Comparison of ENCODE assay signal across 8 mouse cellular contexts in the genomic region with DNA sequence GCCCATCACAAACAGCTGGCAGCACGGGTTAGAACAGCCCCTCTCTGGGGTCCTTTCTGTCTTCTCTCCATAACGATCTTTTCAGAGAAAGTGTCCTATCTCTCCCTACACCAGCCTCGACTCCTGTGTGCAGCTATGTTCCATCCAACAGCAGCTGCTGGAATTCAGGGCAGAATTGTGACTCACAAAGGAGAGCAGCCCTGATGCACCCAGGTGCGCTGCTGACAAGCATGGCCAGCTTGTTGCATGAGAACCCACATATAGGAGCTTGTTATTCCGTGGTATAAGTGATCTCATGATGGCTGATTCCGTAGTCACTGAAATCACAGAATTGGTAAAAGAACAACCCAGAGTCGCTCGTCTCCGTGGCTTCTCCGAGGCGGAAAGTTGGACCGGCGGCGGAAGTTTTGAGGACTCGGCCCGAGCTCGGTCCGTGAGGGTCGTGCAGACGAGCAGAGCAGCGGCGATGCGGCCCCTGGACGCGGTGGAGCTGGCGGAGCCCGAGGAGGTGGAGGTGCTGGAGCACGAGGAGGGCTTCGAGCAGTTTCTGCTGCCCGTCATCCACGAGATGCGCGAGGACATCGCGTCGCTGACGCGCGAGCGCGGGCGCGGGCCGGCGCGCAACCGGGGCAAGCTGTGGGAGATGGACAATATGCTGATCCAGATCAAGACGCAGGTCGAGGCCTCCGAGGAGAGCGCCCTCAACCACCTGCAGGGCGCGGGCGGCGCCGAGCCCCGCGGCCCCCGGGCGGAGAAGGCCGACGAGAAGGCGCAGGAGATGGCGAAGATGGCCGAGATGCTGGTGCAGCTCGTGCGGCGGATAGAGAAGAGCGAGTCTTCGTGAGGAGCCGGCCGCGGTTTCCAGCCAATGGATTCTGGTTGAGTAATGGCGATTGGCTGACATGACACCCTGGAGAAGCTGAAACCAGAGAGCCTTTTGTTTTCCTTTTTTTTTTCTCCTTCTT. TPM values are rescaled to one million over a fixed set of nuclear protein-coding genes. Genes with fewer than 3 reads are reported as not detected.
DNase-seq lines count a peak whose midpoint lies in the region; ATAC-seq and TF ChIP-seq lines count a peak whose summit lies in the region.
"Not testable (repeated sequence)": the region's sequence is repeated elsewhere in the genome, so short reads cannot be mapped to it uniquely, and the experiment has no call there.

No protein-coding gene starts in this region.

- peak; percentile 37 for DNase-seq in cerebellum, adult 9-11 months
- DNase-seq in forebrain, embryonic 11.5 days (ENCODE audit: low spot score), result not testable (repeated sequence)
- DNase-seq in midbrain, embryonic 11.5 days (ENCODE audit: low spot score, missing footprints), result peak; percentile 90
- DNase-seq in right cerebral cortex, adult 2 months (ENCODE audit: low spot score in 2 of 2), result peak; percentile 17

- H3K9me3 ChIP-seq in forebrain, embryonic 11.5 days (ENCODE audit: control insufficient read depth, low read length); heart, embryonic 16.5 days (replicated peaks; ENCODE audit: control insufficient read depth, low read length); intestine, postnatal 0 days (ENCODE audit: control insufficient read depth); limb, embryonic 13.5 days; midbrain, embryonic 11.5 days (ENCODE audit: control insufficient read depth, low read length): not testable (repeated sequence)

- H3K4me2 ChIP-seq in forebrain, embryonic 11.5 days (ENCODE audit: low read depth, low read length, severe bottlenecking), result peak overlapping the region; percentile 45
- peak overlapping the region; percentile 63 for H3K4me2 ChIP-seq in heart, embryonic 16.5 days (ENCODE audit: low read depth, low read length)
- H3K4me2 ChIP-seq in intestine, postnatal 0 days (replicated peaks; ENCODE audit: low read depth), result peak overlapping the region; percentile 59
- H3K4me2 ChIP-seq in limb, embryonic 13.5 days (replicated peaks), result peak overlapping the region; percentile 69
- H3K4me2 ChIP-seq in midbrain, embryonic 11.5 days, result peak overlapping the region; percentile 44

- H3K27me3 ChIP-seq in forebrain, embryonic 11.5 days (ENCODE audit: control insufficient read depth, insufficient read depth, low read length), result peaks cover 20% of the 10 kb centered on the region
- H3K27me3 ChIP-seq in heart, embryonic 16.5 days (ENCODE audit: control insufficient read depth, insufficient read depth, low read length), result peaks cover 37% of the 10 kb centered on the region
- peaks cover 15% of the 10 kb centered on the region for H3K27me3 ChIP-seq in intestine, postnatal 0 days (replicated peaks; ENCODE audit: control insufficient read depth, insufficient read depth, low read length)
- H3K27me3 ChIP-seq in limb, embryonic 13.5 days, result peaks cover 79% of the 10 kb centered on the region
- H3K27me3 ChIP-seq in midbrain, embryonic 11.5 days (ENCODE audit: control insufficient read depth, insufficient read depth, low read length), result peaks cover 16% of the 10 kb centered on the region

- not testable (repeated sequence) for TF ChIP-seq CTCF in intestine, postnatal 0 days (IDR thresholded peaks at IDR 0.05; ENCODE audit: low read depth)

- ATAC-seq in CD4-positive, CD25-positive, alpha-beta regulatory T cell, adult 4 months, result peak; percentile 32
- ATAC-seq in forebrain, embryonic 11.5 days (replicated peaks; ENCODE audit: low FRiP score); heart, embryonic 16.5 days (replicated peaks; ENCODE audit: extremely low read depth, insufficient read depth, low FRiP score); limb, embryonic 13.5 days (ENCODE audit: low FRiP score, low read depth); midbrain, embryonic 11.5 days (ENCODE audit: low FRiP score): not testable (repeated sequence)
- ATAC-seq in intestine, postnatal 0 days, result peak; percentile 25; the same call in 1 of the 2 replicates

- peak overlapping the region; percentile 22 for H3K4me3 ChIP-seq in forebrain, embryonic 11.5 days (ENCODE audit: low read depth, low read length)
- peak overlapping the region; percentile 47 for H3K4me3 ChIP-seq in heart, embryonic 16.5 days (ENCODE audit: low read length)
- peak overlapping the region; percentile 29 for H3K4me3 ChIP-seq in intestine, postnatal 0 days (ENCODE audit: low read depth, low read length)
- peak overlapping the region; percentile 43 for H3K4me3 ChIP-seq in limb, embryonic 13.5 days
- H3K4me3 ChIP-seq in midbrain, embryonic 11.5 days (ENCODE audit: low read depth, low read length), result peak overlapping the region; percentile 22

- not testable (repeated sequence) for H3K27ac ChIP-seq in forebrain, embryonic 11.5 days (ENCODE audit: low read depth, low read length); heart, embryonic 16.5 days (ENCODE audit: low read length); intestine, postnatal 0 days (ENCODE audit: low read depth, low read length); limb, embryonic 13.5 days; midbrain, embryonic 11.5 days (ENCODE audit: low read depth, low read length)

- not testable (repeated sequence) for H3K4me1 ChIP-seq in forebrain, embryonic 11.5 days (replicated peaks; ENCODE audit: control insufficient read depth, insufficient read depth, low read length); heart, embryonic 16.5 days (ENCODE audit: control insufficient read depth, insufficient read depth, low read length); intestine, postnatal 0 days (replicated peaks; ENCODE audit: control insufficient read depth, insufficient read depth, low read length); limb, embryonic 13.5 days; midbrain, embryonic 11.5 days (ENCODE audit: control insufficient read depth, insufficient read depth, low read length)

- peak overlapping the region; percentile 20; the same call in 1 of the 2 replicates for H3K9ac ChIP-seq in forebrain, embryonic 11.5 days (ENCODE audit: low read length)
- H3K9ac ChIP-seq in heart, embryonic 16.5 days (ENCODE audit: low read length); intestine, postnatal 0 days (ENCODE audit: low read depth, low read length); midbrain, embryonic 11.5 days (ENCODE audit: low read length): not testable (repeated sequence)
- peak overlapping the region; percentile 55; the same call in 1 of the 2 replicates for H3K9ac ChIP-seq in limb, embryonic 13.5 days

- H3K36me3 ChIP-seq in forebrain, embryonic 11.5 days (ENCODE audit: control insufficient read depth, insufficient read depth, low read length); heart, embryonic 16.5 days (ENCODE audit: control insufficient read depth, insufficient read depth); intestine, postnatal 0 days (ENCODE audit: control insufficient read depth, insufficient read depth); limb, embryonic 13.5 days; midbrain, embryonic 11.5 days (ENCODE audit: control insufficient read depth, insufficient read depth, low read length): not testable (repeated sequence)

- 3% methylated on average over 72 of the region's 74 CpGs for WGBS in forebrain, embryonic 11.5 days
- 3% methylated on average over 74 of the region's 74 CpGs for WGBS in heart, embryonic 16.5 days
- WGBS in intestine, postnatal 0 days, result 5% methylated on average over 74 of the region's 74 CpGs
- WGBS in limb, embryonic 13.5 days, result 3% methylated on average over 74 of the region's 74 CpGs
- 4% methylated on average over 74 of the region's 74 CpGs for WGBS in midbrain, embryonic 11.5 days

RNA-seq across cellular contexts. Expression of gene Guca1a, which starts 9.8 kb away (rescaled TPM):
- polyA plus RNA-seq in CD4-positive, CD25-positive, alpha-beta regulatory T cell, adult 4 months (2017; shearing (Covaris generic)), result not detected
- 0.75 and 1.3 TPM in 2 replicates for polyA plus RNA-seq in forebrain, embryonic 11.5 days (2014; fragmentation: Nextera tagmentation; extraction: Ambion mirVana)
- polyA plus RNA-seq in heart, embryonic 16.5 days (2015; fragmentation: Nextera tagmentation; extraction: Ambion mirVana), result 1.2 and 2.1 TPM in 2 replicates
- polyA plus RNA-seq in intestine, postnatal 0 days (2015; fragmentation: Nextera tagmentation; extraction: Ambion mirVana), result 2.7 and 3.3 TPM in 2 replicates
- polyA plus RNA-seq in limb, embryonic 13.5 days (2015; fragmentation: Nextera tagmentation; extraction: Ambion mirVana), result 1.8 and 2.7 TPM in 2 replicates
- 1.5 and 1.8 TPM in 2 replicates for polyA plus RNA-seq in midbrain, embryonic 11.5 days (2014; fragmentation: Nextera tagmentation; extraction: Ambion mirVana)

RNA-seq across cellular contexts. Expression of gene Guca1b, which starts 25.0 kb away (rescaled TPM):
- 1 to 10 TPM; 2.0 to 3.2 TPM for polyA plus RNA-seq in CD4-positive, CD25-positive, alpha-beta regulatory T cell, adult 4 months (2017; shearing (Covaris generic))
- polyA plus RNA-seq in forebrain, embryonic 11.5 days (2014; fragmentation: Nextera tagmentation; extraction: Ambion mirVana), result 0.48 and 0.75 TPM in 2 replicates
- polyA plus RNA-seq in heart, embryonic 16.5 days (2015; fragmentation: Nextera tagmentation; extraction: Ambion mirVana), result 0.95 and 1.2 TPM in 2 replicates
- 0.13 and 0.17 TPM in 2 replicates for polyA plus RNA-seq in intestine, postnatal 0 days (2015; fragmentation: Nextera tagmentation; extraction: Ambion mirVana)
- 0.49 and 0.62 TPM in 2 replicates for polyA plus RNA-seq in limb, embryonic 13.5 days (2015; fragmentation: Nextera tagmentation; extraction: Ambion mirVana)
- 0.70 and 0.81 TPM in 2 replicates for polyA plus RNA-seq in midbrain, embryonic 11.5 days (2014; fragmentation: Nextera tagmentation; extraction: Ambion mirVana)

RNA-seq across cellular contexts. Expression of gene AI661453, which starts 26.2 kb away (rescaled TPM):
- not detected for polyA plus RNA-seq in CD4-positive, CD25-positive, alpha-beta regulatory T cell, adult 4 months (2017; shearing (Covaris generic))
- 0.27 and 0.31 TPM in 2 replicates for polyA plus RNA-seq in forebrain, embryonic 11.5 days (2014; fragmentation: Nextera tagmentation; extraction: Ambion mirVana)
- polyA plus RNA-seq in heart, embryonic 16.5 days (2015; fragmentation: Nextera tagmentation; extraction: Ambion mirVana), result 0.77 and 0.92 TPM in 2 replicates
- polyA plus RNA-seq in intestine, postnatal 0 days (2015; fragmentation: Nextera tagmentation; extraction: Ambion mirVana), result 6.1 and 7.7 TPM in 2 replicates
- 0.66 and 0.99 TPM in 2 replicates for polyA plus RNA-seq in limb, embryonic 13.5 days (2015; fragmentation: Nextera tagmentation; extraction: Ambion mirVana)
- polyA plus RNA-seq in midbrain, embryonic 11.5 days (2014; fragmentation: Nextera tagmentation; extraction: Ambion mirVana), result 0.07 and 0.30 TPM in 2 replicates

RNA-seq across cellular contexts. Expression of gene 1700001C19Rik, which starts 27.0 kb away (rescaled TPM):
- polyA plus RNA-seq in CD4-positive, CD25-positive, alpha-beta regulatory T cell, adult 4 months (2017; shearing (Covaris generic)), result not detected
- polyA plus RNA-seq in forebrain, embryonic 11.5 days (2014; fragmentation: Nextera tagmentation; extraction: Ambion mirVana), result 0.40 TPM in 1 of 2 replicates, not detected in the other
- polyA plus RNA-seq in heart, embryonic 16.5 days (2015; fragmentation: Nextera tagmentation; extraction: Ambion mirVana), result 0.57 and 0.64 TPM in 2 replicates
- polyA plus RNA-seq in intestine, postnatal 0 days (2015; fragmentation: Nextera tagmentation; extraction: Ambion mirVana), result 0.35 and 0.77 TPM in 2 replicates
- 0.24 TPM in 1 of 2 replicates, not detected in the other for polyA plus RNA-seq in limb, embryonic 13.5 days (2015; fragmentation: Nextera tagmentation; extraction: Ambion mirVana)
- 0.18 and 0.41 TPM in 2 replicates for polyA plus RNA-seq in midbrain, embryonic 11.5 days (2014; fragmentation: Nextera tagmentation; extraction: Ambion mirVana)

RNA-seq across cellular contexts. Expression of gene Mrps10, which starts 41.5 kb away (rescaled TPM):
- polyA plus RNA-seq in CD4-positive, CD25-positive, alpha-beta regulatory T cell, adult 4 months (2017; shearing (Covaris generic)), result 10 to 100 TPM; 29.1 to 37.6 TPM
- polyA plus RNA-seq in forebrain, embryonic 11.5 days (2014; fragmentation: Nextera tagmentation; extraction: Ambion mirVana), result 67.2 and 71.4 TPM in 2 replicates
- 65.7 and 67.4 TPM in 2 replicates for polyA plus RNA-seq in heart, embryonic 16.5 days (2015; fragmentation: Nextera tagmentation; extraction: Ambion mirVana)
- polyA plus RNA-seq in intestine, postnatal 0 days (2015; fragmentation: Nextera tagmentation; extraction: Ambion mirVana), result 46.8 and 49.6 TPM in 2 replicates
- polyA plus RNA-seq in limb, embryonic 13.5 days (2015; fragmentation: Nextera tagmentation; extraction: Ambion mirVana), result 74.1 and 75.8 TPM in 2 replicates
- polyA plus RNA-seq in midbrain, embryonic 11.5 days (2014; fragmentation: Nextera tagmentation; extraction: Ambion mirVana), result 73.5 and 77.5 TPM in 2 replicates
